Mouse (Mus musculus): ENCODE data around the gene Tmem214.
"Not testable (repeated sequence)": the region's sequence is repeated elsewhere in the genome, so short reads cannot be mapped to it uniquely, and the experiment has no call there.

The Tmem214 gene

GRCm38 (mm10) chr5:30878616-30879015, 10.8 kb downstream of the Tmem214 start:
- no peak for DNase-seq

DNA sequence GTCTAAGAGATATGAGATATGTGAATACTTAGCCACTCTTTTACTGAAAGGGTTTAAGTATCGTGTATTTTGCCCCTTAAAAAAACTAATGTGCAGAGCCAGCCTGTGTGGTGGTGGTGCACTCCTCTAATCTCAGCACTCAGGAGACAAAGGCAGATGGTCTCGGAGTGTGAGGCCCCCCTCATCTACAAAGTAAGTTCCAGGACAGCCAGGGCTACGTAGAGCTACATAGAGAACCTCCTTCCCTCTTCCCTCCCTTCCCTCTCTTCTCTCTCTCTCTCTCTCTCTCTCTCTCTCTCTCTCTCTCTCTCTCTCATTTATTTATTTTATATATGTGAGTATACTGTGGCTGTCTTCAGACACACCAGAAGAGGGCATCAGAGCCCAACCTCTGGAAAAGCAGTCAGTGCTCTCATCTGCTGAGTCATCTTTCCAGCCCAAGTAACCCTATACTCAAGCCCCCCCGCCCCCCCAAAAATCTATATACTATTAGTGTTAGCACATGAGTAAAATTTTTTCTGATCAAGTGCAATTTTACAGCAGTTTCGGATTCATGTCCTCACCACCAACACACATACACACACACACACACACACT, 11.6 kb downstream of the Tmem214 start:
- no peak for DNase-seq

DNA sequence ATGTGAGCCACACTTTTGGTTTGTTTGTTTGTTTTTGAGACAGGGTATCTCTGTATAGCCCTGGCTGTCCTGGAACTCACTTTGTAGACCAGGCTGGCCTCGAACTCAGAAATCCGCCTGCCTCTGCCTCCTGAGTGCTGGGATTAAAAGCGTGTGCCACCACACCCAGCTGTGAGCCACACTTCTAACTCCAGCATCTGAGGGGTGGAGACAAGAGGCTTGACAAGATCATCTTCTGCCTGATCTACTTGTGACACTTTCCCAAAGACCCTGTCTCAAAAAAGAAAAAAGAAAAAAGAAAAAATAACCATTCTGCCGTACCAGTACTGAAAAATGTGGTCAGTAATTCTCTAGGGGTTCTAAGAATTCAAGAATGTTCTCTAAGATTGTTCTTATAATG, 14.0 kb downstream of the Tmem214 start:
- not testable (repeated sequence) for DNase-seq

DNA sequence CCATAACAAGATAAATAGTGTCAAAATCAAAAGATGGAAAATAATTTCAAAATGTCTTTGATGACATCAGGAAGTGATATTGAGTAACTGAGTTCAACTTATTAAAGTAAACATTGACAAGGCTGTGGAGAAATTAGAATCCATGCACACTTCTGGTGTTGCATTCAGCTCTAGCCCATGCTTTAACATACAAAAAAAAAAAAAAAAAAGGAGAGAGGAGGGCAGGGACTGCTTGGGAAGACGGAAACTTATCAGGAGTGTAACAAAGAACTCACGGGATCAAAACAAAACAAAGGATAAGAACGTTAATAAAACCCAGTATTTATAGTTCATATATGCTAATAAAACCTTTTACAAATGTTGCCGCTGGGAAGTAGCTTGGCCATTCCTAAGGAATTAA, 18.4 kb downstream of the Tmem214 start:
- no peak for DNase-seq

DNA sequence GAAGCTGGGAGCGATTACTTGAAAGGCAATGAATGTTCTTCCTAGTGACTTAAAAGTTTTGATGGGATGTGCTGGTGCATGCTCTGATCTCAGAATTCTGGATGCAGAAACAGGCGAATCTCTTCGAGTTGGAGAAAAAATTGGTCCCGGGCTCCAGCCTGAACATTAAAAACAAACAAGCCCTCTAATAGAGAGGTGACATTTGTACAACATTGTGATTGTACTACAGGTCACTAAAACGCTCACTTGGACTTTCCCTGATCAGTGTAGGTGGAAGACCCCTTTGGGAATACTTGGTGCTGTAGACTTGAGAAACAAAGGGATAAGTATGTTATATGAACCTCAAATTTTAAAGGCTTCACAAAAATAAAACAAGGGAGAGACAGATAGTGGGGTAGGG, 18.9 kb downstream of the Tmem214 start:
- no peak for DNase-seq

- DNase-seq, result peak; percentile 81
Measured at GRCm38 (mm10) chr5:30887331-30887761, 19.5 kb downstream of the Tmem214 start.

GRCm38 (mm10) chr5:30887858-30888336, 20.1 kb downstream of the Tmem214 start:
- DNase-seq, result peak; percentile 96

- DNase-seq, result peak; percentile 95
Measured at GRCm38 (mm10) chr5:30888337-30889087, 20.7 kb downstream of the Tmem214 start, which contains the start of gene Agbl5. Gene Agbl5, plus strand, starts transcription at chr5:30888694.

DNA sequence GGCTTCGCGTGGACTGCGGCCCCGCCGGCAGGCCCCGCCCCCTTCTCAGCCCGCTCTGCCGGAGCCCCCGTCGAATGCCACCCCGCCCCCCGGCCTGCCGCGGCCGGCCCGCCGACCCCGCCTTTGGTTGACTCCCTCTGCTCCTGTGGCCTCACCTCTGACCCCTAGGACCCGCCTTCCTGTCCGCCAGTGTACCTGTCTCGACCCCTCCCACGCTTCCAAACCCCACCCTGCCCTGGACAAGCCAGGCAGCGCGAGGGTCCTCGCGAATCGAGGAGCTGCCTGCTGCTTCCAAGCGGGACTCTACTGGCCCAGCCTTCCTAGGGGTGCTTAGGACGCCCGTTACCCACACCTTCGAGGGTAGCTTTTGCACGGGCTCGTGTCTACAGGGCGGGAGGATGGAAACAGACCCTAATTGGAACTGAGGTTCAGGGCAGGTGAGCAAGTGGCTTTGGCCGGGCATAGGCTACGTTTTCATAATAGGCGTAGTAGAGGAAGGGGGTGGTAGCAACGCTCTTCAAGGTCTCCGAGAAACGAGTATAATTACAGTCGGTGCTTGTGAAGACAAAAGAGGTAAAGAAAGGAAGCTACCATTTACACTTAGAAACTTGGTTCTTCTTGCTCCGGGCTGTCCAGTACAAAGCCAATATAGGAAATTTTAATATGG, 21.4 kb downstream of the Tmem214 start:
- DNase-seq, result peak; percentile 66

DNA sequence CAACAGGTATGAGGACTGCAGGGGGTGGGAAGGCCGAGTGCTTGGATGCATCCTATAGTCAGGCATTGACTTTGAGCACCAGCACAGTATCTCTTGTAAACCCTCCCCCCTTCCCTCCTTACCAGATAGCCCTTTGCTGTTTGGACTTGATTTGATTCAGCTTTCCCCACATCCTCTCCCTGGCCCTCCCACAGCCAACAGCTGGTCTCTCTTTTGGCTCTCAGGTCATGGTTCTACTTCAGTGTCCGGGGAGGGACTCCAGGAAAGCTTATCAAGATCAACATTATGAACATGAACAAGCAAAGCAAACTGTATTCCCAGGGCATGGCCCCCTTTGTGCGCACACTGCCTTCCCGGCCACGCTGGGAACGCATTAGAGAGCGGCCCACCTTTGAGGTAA, 22.6 kb downstream of the Tmem214 start:
- no peak for DNase-seq

- no peak for DNase-seq
Measured at GRCm38 (mm10) chr5:30901860-30902259, 34.0 kb downstream of the Tmem214 start.

- DNase-seq, result peak; percentile 98
Measured at GRCm38 (mm10) chr5:30907413-30908059, 39.7 kb downstream of the Tmem214 start, which contains the start of gene Ost4. Gene Ost4, minus strand, starts transcription at chr5:30907788.

DNA sequence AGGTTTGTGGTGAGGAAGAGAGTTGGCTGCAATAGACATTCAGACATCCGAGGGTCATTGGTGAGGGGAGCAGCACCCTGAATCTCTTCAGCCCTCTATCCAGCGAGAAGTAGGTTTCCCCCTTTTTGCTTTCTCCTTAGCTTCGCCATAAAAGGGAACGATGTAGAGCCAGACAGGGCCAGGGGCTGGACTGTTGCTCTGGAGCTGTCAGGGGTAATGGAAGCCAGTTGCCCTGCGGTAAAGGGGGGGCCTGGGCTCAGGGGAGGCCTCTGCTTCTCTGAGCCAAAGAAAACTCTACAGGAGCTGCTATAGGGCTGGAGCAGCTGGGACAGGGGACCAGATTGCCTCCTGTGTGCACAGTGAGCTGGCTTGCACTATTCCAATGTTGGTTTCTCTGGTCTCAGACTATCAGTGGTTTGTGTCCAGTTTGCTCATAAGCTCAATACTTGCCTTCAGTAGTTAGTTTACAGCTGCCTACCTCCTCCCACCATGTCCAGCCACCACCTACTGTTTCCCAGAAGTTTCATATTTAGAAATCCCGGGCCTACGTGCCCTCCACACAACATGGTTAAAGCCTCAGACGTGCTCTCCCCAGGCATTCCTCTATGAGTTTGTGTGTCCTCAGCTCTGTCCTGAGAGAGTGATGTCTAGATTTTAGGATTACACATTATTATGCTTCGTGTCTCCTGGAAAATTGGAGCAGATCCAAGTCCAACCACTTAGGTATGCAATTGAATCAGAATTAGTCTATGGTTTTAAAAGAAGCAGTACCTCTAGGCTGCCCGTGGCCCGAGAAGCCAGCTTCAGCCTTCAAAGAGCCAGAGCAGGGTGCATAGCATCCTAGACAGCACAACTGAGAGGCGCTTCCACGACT, 40.9 kb downstream of the Tmem214 start:
- no peak for DNase-seq

GRCm38 (mm10) chr5:30909300-30909659, 41.5 kb downstream of the Tmem214 start:
- DNase-seq, result peak; percentile 44

GRCm38 (mm10) chr5:30909863-30910262, 42.1 kb downstream of the Tmem214 start:
- no peak for DNase-seq

DNA sequence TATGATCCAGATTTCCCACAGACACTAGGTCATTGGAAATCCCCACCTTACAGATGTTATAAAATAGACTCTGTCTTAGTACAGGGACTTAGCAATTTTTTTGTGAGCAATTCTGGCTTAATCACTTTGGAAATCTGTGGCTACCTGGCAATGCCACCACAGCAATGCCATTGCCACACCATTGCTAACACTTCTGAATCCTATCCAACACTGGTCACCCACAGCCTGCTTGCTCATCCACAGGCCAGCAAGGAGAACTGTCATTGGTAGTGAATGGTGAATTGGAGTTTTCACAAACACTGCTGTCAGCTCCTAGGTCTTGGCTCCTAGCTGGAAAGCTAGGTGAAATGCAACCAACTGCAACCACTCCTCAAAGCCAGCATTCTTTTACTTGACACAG, 42.7 kb downstream of the Tmem214 start:
- no peak for DNase-seq

DNA sequence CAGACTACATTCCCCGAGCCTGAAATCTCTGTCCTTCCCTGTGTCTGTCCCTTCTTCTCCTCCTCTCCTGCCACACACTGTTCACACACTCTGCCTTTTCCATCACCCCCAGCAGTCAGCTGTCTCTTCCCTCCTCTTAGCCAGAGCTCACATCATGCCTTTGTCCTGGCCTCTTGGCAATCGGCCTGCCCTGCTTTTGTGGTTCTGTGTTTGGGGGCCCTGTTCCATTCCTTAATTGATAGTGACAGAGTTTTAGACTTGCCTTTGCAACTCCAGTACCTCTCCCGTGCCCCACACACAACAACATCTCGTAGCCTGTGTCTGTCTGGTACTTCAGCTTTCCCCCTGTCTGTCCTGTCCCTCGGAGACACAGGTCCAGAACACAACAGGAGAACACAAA, 44.3 kb downstream of the Tmem214 start:
- DNase-seq, result no peak

DNA sequence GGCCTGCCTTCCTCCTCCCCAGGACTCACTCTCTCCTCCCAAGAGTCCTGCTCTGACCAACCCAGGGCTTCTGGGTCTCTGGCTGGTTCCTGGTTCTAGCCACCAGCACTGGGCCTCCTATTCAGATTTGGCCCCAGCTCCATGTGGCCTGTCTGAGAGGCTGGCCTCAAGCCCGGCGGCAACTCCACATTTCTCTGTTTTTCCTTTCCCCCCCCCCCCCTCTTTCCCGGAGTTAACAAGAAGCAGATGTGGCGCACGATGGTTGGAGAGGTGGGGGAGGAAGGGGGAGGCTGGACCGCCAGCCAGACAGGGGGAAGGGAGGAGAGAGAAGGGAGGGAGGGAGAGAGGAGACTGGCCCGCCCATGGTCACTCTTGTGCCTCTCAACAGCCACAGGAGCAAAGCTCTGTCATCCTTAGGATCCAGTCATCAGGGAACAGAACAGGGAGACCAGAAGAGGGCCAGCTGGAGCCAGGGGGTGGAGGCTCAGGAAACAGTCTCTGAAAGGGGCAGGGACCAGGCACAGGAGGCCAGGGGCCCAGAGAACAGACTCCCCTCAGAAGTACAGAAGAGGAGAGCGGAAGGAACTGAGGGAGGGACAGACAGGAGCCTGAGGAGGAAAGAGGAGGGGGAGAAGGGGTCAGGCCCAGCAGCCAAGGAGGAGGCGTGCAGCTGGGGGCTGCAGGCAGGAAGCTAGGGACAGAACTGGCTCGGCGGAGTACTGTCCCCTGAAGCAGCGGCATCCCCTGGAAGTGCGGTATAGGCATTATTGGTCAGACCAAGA, 45.4 kb downstream of the Tmem214 start, which contains the start of gene Emilin1:
Gene Emilin1, plus strand, starts transcription at position 343 of the 782 bp plus-strand sequence.
- DNase-seq, result peak; percentile 79

- DNase-seq, result no peak
Measured at GRCm38 (mm10) chr5:30914101-30914635, 46.4 kb downstream of the Tmem214 start.

DNA sequence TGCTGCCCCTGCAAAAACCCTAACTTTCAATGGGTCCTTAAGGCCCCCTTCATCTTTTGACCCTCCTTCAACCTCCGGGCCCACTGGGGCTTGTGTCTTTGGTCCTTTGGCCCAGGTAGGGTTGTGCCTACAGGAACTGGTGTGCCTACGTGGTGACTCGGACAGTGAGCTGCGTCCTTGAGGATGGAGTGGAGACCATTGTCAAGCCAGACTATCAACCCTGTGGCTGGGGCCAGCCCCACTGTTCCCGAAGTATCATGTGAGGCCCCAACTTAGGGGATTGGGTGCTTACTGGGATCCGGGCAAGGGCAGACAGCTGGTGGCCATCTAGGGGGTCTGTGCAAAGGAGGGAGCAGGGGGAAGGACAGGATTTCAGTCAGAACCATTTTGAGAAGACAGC, 47.0 kb downstream of the Tmem214 start:
- DNase-seq, result no peak

GRCm38 (mm10) chr5:30915456-30915855, 47.6 kb downstream of the Tmem214 start:
- DNase-seq, result no peak

Data from lung, postnatal 36 days (tissue).